Mouse (Mus musculus): Measurements from ENCODE around the gene Snx20. TPM values are rescaled to one million over a fixed set of nuclear protein-coding genes. Genes with fewer than 3 reads are reported as not detected.

Gene Snx20
- total RNA-seq, 1 experiment = 1.4 TPM

GRCm38 (mm10) chr8:88579246-88579645, 56.7 kb downstream of the Snx20 start:
- Histone ChIP-seq H3K4me1 (ENCODE audit: control insufficient read depth in 2 of 2, insufficient read depth in 2 of 2, low read length in 2 of 2, poor library complexity in 1 of 2) (no peaks in the 10 kb centered on the region), H3K27ac (ENCODE audit: insufficient read depth, low read depth, low read length, poor library complexity, severe bottlenecking) (no peak overlapping the region), H3K36me3 (ENCODE audit: control insufficient read depth, insufficient read depth, low read length, poor library complexity, severe bottlenecking) (no peaks in the 10 kb centered on the region), H3K4me3 (ENCODE audit: insufficient read depth in 1 of 2, low read depth in 1 of 2, low read length in 2 of 2, poor library complexity in 1 of 2, severe bottlenecking in 1 of 2) (no peak overlapping the region), H3K9me3 (ENCODE audit: control insufficient read depth, insufficient read depth, low read depth, low read length) (no peaks in the 10 kb centered on the region), H3K9ac (ENCODE audit: insufficient read depth, low read depth, low read length, poor library complexity, severe bottlenecking) (no peak overlapping the region)
- no peak for TF ChIP-seq MAFK (IDR thresholded peaks at IDR 0.05; ENCODE audit: insufficient read depth, low read depth, low read length)
- no peak for TF ChIP-seq ZC3H11A (IDR thresholded peaks at IDR 0.05; ENCODE audit: borderline replicate concordance, low read depth, low read length)
- TF ChIP-seq CHD2 (IDR thresholded peaks at IDR 0.05; ENCODE audit: low read depth, low read length) = no peak
- no peak for TF ChIP-seq HCFC1 (IDR thresholded peaks at IDR 0.05; ENCODE audit: borderline replicate concordance, insufficient read depth, low read length)
- TF ChIP-seq ZNF384 (IDR thresholded peaks at IDR 0.05; ENCODE audit: low read depth, low read length) = no peak
- in situ Hi-C loops (cut with MboI; ENCODE audit: low sequenced_read_pairs in 2 of 2, unreplicated experiment in 2 of 2) = no loop called here
- no peak for DNase-seq (ENCODE audit: low read depth, low spot score)

- H3K4me1 ChIP-seq (ENCODE audit: control insufficient read depth in 2 of 2, insufficient read depth in 2 of 2, low read length in 2 of 2, poor library complexity in 1 of 2) = no peaks in the 10 kb centered on the region
These were observed 57.3 kb downstream of the Snx20 start for GRCm38 (mm10) chr8:88578413-88579175.

GRCm38 (mm10) chr8:88577666-88578065, 58.3 kb downstream of the Snx20 start:
- Histone ChIP-seq H3K9me3 (ENCODE audit: control insufficient read depth, insufficient read depth, low read depth, low read length) (no peaks in the 10 kb centered on the region), H3K9ac (ENCODE audit: insufficient read depth, low read depth, low read length, poor library complexity, severe bottlenecking) (no peak overlapping the region), H3K27ac (ENCODE audit: insufficient read depth, low read depth, low read length, poor library complexity, severe bottlenecking) (no peak overlapping the region), H3K4me3 (ENCODE audit: insufficient read depth in 1 of 2, low read depth in 1 of 2, low read length in 2 of 2, poor library complexity in 1 of 2, severe bottlenecking in 1 of 2) (no peak overlapping the region), H3K4me1 (ENCODE audit: control insufficient read depth in 2 of 2, insufficient read depth in 2 of 2, low read length in 2 of 2, poor library complexity in 1 of 2) (no peaks in the 10 kb centered on the region), H3K36me3 (ENCODE audit: control insufficient read depth, insufficient read depth, low read length, poor library complexity, severe bottlenecking) (no peaks in the 10 kb centered on the region)
- no peak for DNase-seq (ENCODE audit: low read depth, low spot score)
- TF ChIP-seq CHD2 (IDR thresholded peaks at IDR 0.05; ENCODE audit: low read depth, low read length) (no peak), ZNF384 (IDR thresholded peaks at IDR 0.05; ENCODE audit: low read depth, low read length) (no peak), MAFK (IDR thresholded peaks at IDR 0.05; ENCODE audit: insufficient read depth, low read depth, low read length) (no peak), HCFC1 (IDR thresholded peaks at IDR 0.05; ENCODE audit: borderline replicate concordance, insufficient read depth, low read length) (no peak), ZC3H11A (IDR thresholded peaks at IDR 0.05; ENCODE audit: borderline replicate concordance, low read depth, low read length) (no peak)
- in situ Hi-C loops (cut with MboI; ENCODE audit: low sequenced_read_pairs in 2 of 2, unreplicated experiment in 2 of 2) = no loop called here

More at GRCm38 (mm10) chr8:88578413-88579175, 57.3 kb downstream of the Snx20 start:
- TF ChIP-seq MAFK (IDR thresholded peaks at IDR 0.05; ENCODE audit: insufficient read depth, low read depth, low read length) (no peak), CHD2 (IDR thresholded peaks at IDR 0.05; ENCODE audit: low read depth, low read length) (no peak)
- no peak overlapping the region for H3K4me3 ChIP-seq (ENCODE audit: insufficient read depth in 1 of 2, low read depth in 1 of 2, low read length in 2 of 2, poor library complexity in 1 of 2, severe bottlenecking in 1 of 2)
- no peaks in the 10 kb centered on the region for H3K9me3 ChIP-seq (ENCODE audit: control insufficient read depth, insufficient read depth, low read depth, low read length)
- DNase-seq (ENCODE audit: low read depth, low spot score) = no peak
- no peaks in the 10 kb centered on the region for H3K36me3 ChIP-seq (ENCODE audit: control insufficient read depth, insufficient read depth, low read length, poor library complexity, severe bottlenecking)
- no peak overlapping the region for H3K27ac ChIP-seq (ENCODE audit: insufficient read depth, low read depth, low read length, poor library complexity, severe bottlenecking)
- no peak overlapping the region for H3K9ac ChIP-seq (ENCODE audit: insufficient read depth, low read depth, low read length, poor library complexity, severe bottlenecking)
- in situ Hi-C loops (cut with MboI; ENCODE audit: low sequenced_read_pairs in 2 of 2, unreplicated experiment in 2 of 2) = no loop called here

Other genes starting within 250 kb of the Snx20 start
- 1.0 and 1.8 TPM in 2 replicates for gene Nkd1, start 114.8 kb downstream of the Snx20 start, total RNA-seq (2012; rRNA removed)
- gene Nod2, start 11.2 kb upstream of the Snx20 start, total RNA-seq (2012; rRNA removed) = 0.40 and 0.90 TPM in 2 replicates
- gene Cyld, start 60.9 kb upstream of the Snx20 start, total RNA-seq (2012; rRNA removed) = 6.0 and 9.1 TPM in 2 replicates

Measured in ES-E14 (cell line).